Mouse (Mus musculus) neural tube, embryonic 15.5 days (tissue): ENCODE results near the gene Lrrc25. TPM values are rescaled to one million over a fixed set of nuclear protein-coding genes. Genes with fewer than 3 reads are reported as not detected.
"Not testable (repeated sequence)": the region's sequence is repeated elsewhere in the genome, so short reads cannot be mapped to it uniquely, and the experiment has no call there.

Source experiments
- ATAC-seq: fragments of 200-750 bp; cut with Nextera tagmentation; 2 replicates; pipeline ENCODE4 v1.8.0; 2017; ENCODE audit warnings: mild to moderate bottlenecking, moderate TSS enrichment, moderate library complexity; ENCODE audit not compliant: low FRiP score
- H3K27ac ChIP-seq: fragments of 300-500 bp; sonication (generic); replicated peaks from 2 replicates; pipeline ENCODE4 v1.5.1; 2015; ENCODE audit warnings: mild to moderate bottlenecking, inconsistent platforms
- H3K27me3 ChIP-seq: fragments of 300-500 bp; sonication (generic); replicated peaks from 2 replicates; pipeline ENCODE4 v1.6.1; 2015; ENCODE audit warnings: inconsistent platforms
- H3K36me3 ChIP-seq: fragments of 300-500 bp; sonication (generic); 2 replicates; pipeline ENCODE4 v1.6.1; 2015; ENCODE audit warnings: inconsistent platforms
- H3K4me1 ChIP-seq: fragments of 300-500 bp; sonication (generic); 2 replicates; pipeline ENCODE4 v1.6.1; 2015; ENCODE audit warnings: inconsistent platforms
- H3K4me2 ChIP-seq: fragments of 300-500 bp; sonication (generic); 2 replicates; pipeline ENCODE4 v1.6.1; 2015; ENCODE audit warnings: inconsistent platforms, mild to moderate bottlenecking, moderate library complexity
- H3K4me3 ChIP-seq: fragments of 300-500 bp; sonication (generic); replicated peaks from 2 replicates; pipeline ENCODE4 v1.5.1; 2015; ENCODE audit warnings: mild to moderate bottlenecking, inconsistent platforms
- H3K9ac ChIP-seq: fragments of 300-500 bp; sonication (generic); replicated peaks from 2 replicates; pipeline ENCODE4 v1.6.1; 2015; ENCODE audit warnings: mild to moderate bottlenecking, inconsistent platforms
- H3K9me3 ChIP-seq: fragments of 300-500 bp; sonication (generic); replicated peaks from 2 replicates; pipeline ENCODE4 v1.6.1; 2016; ENCODE audit warnings: inconsistent platforms
- WGBS: fragments of 180-500 bp; shearing (Covaris S2); methylation state at CpG from one replicate; pipeline ENCODE4 v1.1.7; 2015; ENCODE audit warnings: mixed read lengths; 5-methylcytosine and 5-hydroxymethylcytosine counted together
- polyA plus RNA-seq: library from polyadenylated mRNA; unstranded; fragments of >200 nt; fragmentation: Nextera tagmentation; extraction: Ambion mirVana; gene quantifications from 2 replicates; pipeline ENCODE4 v1.2.1, GENCODE M21; 2015

The Lrrc25 gene
- polyA plus RNA-seq, result 1.5 and 2.6 TPM in 2 replicates

GRCm38 (mm10) chr8:70615894-70616293 lies at the start of gene Lrrc25:
Gene Lrrc25 (plus strand): TSS chr8:70616155.
- no peaks in the 10 kb centered on the region for H3K9me3 ChIP-seq
- H3K4me1 ChIP-seq, result peaks cover 13% of the 10 kb centered on the region
- H3K27ac ChIP-seq, result no peak within 1 kb of the TSS
- H3K4me3 ChIP-seq, result no peak within 1 kb of the TSS
- WGBS, result 83% methylated on average over 3 of the region's 3 CpGs
- no peaks in the 10 kb centered on the region for H3K36me3 ChIP-seq
- no peaks in the 10 kb centered on the region; the same call in 1 of the 2 replicates for H3K27me3 ChIP-seq
- H3K4me2 ChIP-seq, result no peak within 1 kb of the TSS
- ATAC-seq, result no peak
- no peak within 1 kb of the TSS for H3K9ac ChIP-seq

- H3K4me3 ChIP-seq, result no peak overlapping the region
- no peak for ATAC-seq
Measured at GRCm38 (mm10) chr8:70570360-70570759, 45.6 kb upstream of the Lrrc25 start.

GRCm38 (mm10) chr8:70570990-70571389 lies 45.0 kb upstream of the Lrrc25 start:
- Histone ChIP-seq H3K27ac (no peak overlapping the region), H3K9me3 (no peaks in the 10 kb centered on the region), H3K4me3 (no peak overlapping the region), H3K36me3 (peaks cover 9% of the 10 kb centered on the region; the same call in 1 of the 2 replicates), H3K4me2 (no peak overlapping the region), H3K9ac (no peak overlapping the region), H3K4me1 (peaks cover 11% of the 10 kb centered on the region), H3K27me3 (no peaks in the 10 kb centered on the region)
- no peak for ATAC-seq
- WGBS, result 73% methylated on average over 6 of the region's 6 CpGs

More at GRCm38 (mm10) chr8:70570360-70570759, 45.6 kb upstream of the Lrrc25 start:
- H3K27me3 ChIP-seq, result no peaks in the 10 kb centered on the region
- H3K4me1 ChIP-seq, result peaks cover 15% of the 10 kb centered on the region
- no peak overlapping the region for H3K4me2 ChIP-seq
- peaks cover 9% of the 10 kb centered on the region; the same call in 1 of the 2 replicates for H3K36me3 ChIP-seq
- no peaks in the 10 kb centered on the region for H3K9me3 ChIP-seq
- H3K27ac ChIP-seq, result no peak overlapping the region
- H3K9ac ChIP-seq, result no peak overlapping the region

GRCm38 (mm10) chr8:70574302-70574701 lies 41.7 kb upstream of the Lrrc25 start:
- no peak overlapping the region for H3K27ac ChIP-seq
- peaks cover 21% of the 10 kb centered on the region for H3K36me3 ChIP-seq
- no peak for ATAC-seq
- no peaks in the 10 kb centered on the region for H3K9me3 ChIP-seq
- H3K4me3 ChIP-seq, result no peak overlapping the region
- H3K27me3 ChIP-seq, result no peaks in the 10 kb centered on the region
- peaks cover 11% of the 10 kb centered on the region for H3K4me1 ChIP-seq
- no peak overlapping the region for H3K4me2 ChIP-seq
- no peak overlapping the region for H3K9ac ChIP-seq

- Histone ChIP-seq H3K9me3 (no peaks in the 10 kb centered on the region), H3K27me3 (no peaks in the 10 kb centered on the region), H3K4me2 (no peak overlapping the region), H3K27ac (0 out of 2 replicates have a peak overlapping the region, but pooled peaks have one; percentile 9), H3K4me3 (no peak overlapping the region), H3K9ac (no peak overlapping the region), H3K4me1 (peaks cover 11% of the 10 kb centered on the region), H3K36me3 (peaks cover 24% of the 10 kb centered on the region)
- no peak for ATAC-seq
- WGBS, result 81% methylated on average over 4 of the region's 4 CpGs
Measured at GRCm38 (mm10) chr8:70574915-70575314, 41.0 kb upstream of the Lrrc25 start.

- H3K9ac ChIP-seq, result no peak overlapping the region
- H3K27me3 ChIP-seq, result no peaks in the 10 kb centered on the region
- H3K36me3 ChIP-seq, result peaks cover 47% of the 10 kb centered on the region
- no peak overlapping the region for H3K4me3 ChIP-seq
- no peak overlapping the region for H3K4me2 ChIP-seq
- no peaks in the 10 kb centered on the region for H3K9me3 ChIP-seq
- no peak overlapping the region for H3K27ac ChIP-seq
- no peaks in the 10 kb centered on the region for H3K4me1 ChIP-seq
- ATAC-seq, result no peak
- WGBS, result 97% methylated on average over 3 of the region's 3 CpGs
Measured at GRCm38 (mm10) chr8:70577207-70577606, 38.7 kb upstream of the Lrrc25 start.

- H3K4me1 ChIP-seq, result no peaks in the 10 kb centered on the region
- no peak overlapping the region for H3K27ac ChIP-seq
- peaks cover 87% of the 10 kb centered on the region for H3K36me3 ChIP-seq
- H3K27me3 ChIP-seq, result no peaks in the 10 kb centered on the region
- no peak overlapping the region for H3K4me3 ChIP-seq
- no peak for ATAC-seq
- H3K9ac ChIP-seq, result no peak overlapping the region
- H3K4me2 ChIP-seq, result no peak overlapping the region
- WGBS, result 92% methylated on average over 18 of the region's 18 CpGs
- H3K9me3 ChIP-seq, result no peaks in the 10 kb centered on the region
Measured at GRCm38 (mm10) chr8:70583476-70584387, 32.2 kb upstream of the Lrrc25 start.

- no peak overlapping the region for H3K9ac ChIP-seq
- no peak for ATAC-seq
- no peak overlapping the region for H3K4me3 ChIP-seq
- no peaks in the 10 kb centered on the region for H3K9me3 ChIP-seq
- H3K36me3 ChIP-seq, result peaks cover 90% of the 10 kb centered on the region
- WGBS, result 95% methylated on average over 9 of the region's 9 CpGs
- no peak overlapping the region for H3K27ac ChIP-seq
- no peak overlapping the region for H3K4me2 ChIP-seq
- H3K4me1 ChIP-seq, result no peaks in the 10 kb centered on the region
- H3K27me3 ChIP-seq, result no peaks in the 10 kb centered on the region
Measured at GRCm38 (mm10) chr8:70584606-70585257, 31.2 kb upstream of the Lrrc25 start.

- H3K4me2 ChIP-seq, result no peak overlapping the region
- peaks cover 89% of the 10 kb centered on the region for H3K36me3 ChIP-seq
- H3K4me1 ChIP-seq, result no peaks in the 10 kb centered on the region
- ATAC-seq, result peak; percentile 63
- WGBS, result 42% methylated on average over 7 of the region's 7 CpGs
- no peak overlapping the region for H3K4me3 ChIP-seq
- H3K27me3 ChIP-seq, result no peaks in the 10 kb centered on the region
- H3K9ac ChIP-seq, result no peak overlapping the region
- H3K9me3 ChIP-seq, result no peaks in the 10 kb centered on the region
- H3K27ac ChIP-seq, result no peak overlapping the region
Measured at GRCm38 (mm10) chr8:70585258-70585652, 30.7 kb upstream of the Lrrc25 start.

GRCm38 (mm10) chr8:70587955-70588354 lies 28.0 kb upstream of the Lrrc25 start:
- WGBS, result 94% methylated on average over 4 of the region's 4 CpGs
- not testable (repeated sequence) for H3K9ac ChIP-seq, H3K27ac ChIP-seq, ATAC-seq, H3K4me3 ChIP-seq, H3K4me1 ChIP-seq, H3K4me2 ChIP-seq, H3K27me3 ChIP-seq, H3K9me3 ChIP-seq
- peaks cover 75% of the 10 kb centered on the region for H3K36me3 ChIP-seq

GRCm38 (mm10) chr8:70591569-70591968 lies 24.4 kb upstream of the Lrrc25 start:
- Histone ChIP-seq H3K4me2 (no peak overlapping the region), H3K36me3 (peaks cover 55% of the 10 kb centered on the region), H3K27ac (no peak overlapping the region), H3K27me3 (no peaks in the 10 kb centered on the region), H3K9me3 (no peaks in the 10 kb centered on the region), H3K4me3 (no peak overlapping the region), H3K4me1 (peaks cover 35% of the 10 kb centered on the region), H3K9ac (no peak overlapping the region)
- WGBS, result 92% methylated on average over 12 of the region's 12 CpGs
- no peak for ATAC-seq

- no peak overlapping the region for H3K9ac ChIP-seq
- WGBS, result 54% methylated on average over 8 of the region's 8 CpGs
- peaks cover 50% of the 10 kb centered on the region for H3K4me1 ChIP-seq
- ATAC-seq, result no peak
- H3K4me3 ChIP-seq, result 0 out of 2 replicates have a peak overlapping the region, but pooled peaks have one; percentile 60
- H3K27me3 ChIP-seq, result no peaks in the 10 kb centered on the region
- peaks cover 40% of the 10 kb centered on the region for H3K36me3 ChIP-seq
- peak overlapping the region; percentile 61 for H3K27ac ChIP-seq
- H3K4me2 ChIP-seq, result peak overlapping the region; percentile 90
- H3K9me3 ChIP-seq, result no peaks in the 10 kb centered on the region
Measured at GRCm38 (mm10) chr8:70593173-70593572, 22.8 kb upstream of the Lrrc25 start.
